Mouse (Mus musculus) liver, embryonic 14.5 days (tissue): ENCODE results near the gene Kmt2b. TPM values are rescaled to one million over a fixed set of nuclear protein-coding genes. Genes with fewer than 3 reads are reported as not detected.

Experiments
- ATAC-seq: fragments of 200-750 bp; cut with Nextera tagmentation; 2 replicates; pipeline ENCODE4 v1.8.0; 2017; ENCODE audit warnings: moderate number of reproducible peaks, mild to moderate bottlenecking, moderate library complexity; ENCODE audit not compliant: insufficient read depth
- DNase-seq, 3 experiments: peaks; one replicate each; pipeline ENCODE4 v3.0.0-alpha.2; 2012 to 2013; ENCODE audit warnings: low read depth in 3 of 3, low spot score in 3 of 3
- H3K27ac ChIP-seq: fragments of 300-500 bp; sonication (generic); 2 replicates; pipeline ENCODE4 v1.5.1; 2014; ENCODE audit warnings: moderate library complexity, mild to moderate bottlenecking, control low read depth, inconsistent platforms
- H3K27me3 ChIP-seq: fragments of 300-500 bp; sonication (generic); 2 replicates; pipeline ENCODE4 v1.6.1; 2014; ENCODE audit warnings: mild to moderate bottlenecking, low read length, moderate library complexity; ENCODE audit not compliant: control insufficient read depth, insufficient read depth
- H3K36me3 ChIP-seq: fragments of 300-500 bp; sonication (generic); replicated peaks from 2 replicates; pipeline ENCODE4 v1.6.1; 2014; ENCODE audit warnings: low read depth; ENCODE audit not compliant: control insufficient read depth, insufficient read depth
- H3K4me1 ChIP-seq, 2 experiments: fragments of 200-500 bp in 1 of 2; fragments of 300-500 bp in 1 of 2; sonication (generic) in 1 of 2; replicated peaks; 2 replicates each; pipeline ENCODE4 v1.6.1; 2012 to 2014; ENCODE audit warnings: antibody characterized with exemption in 1 of 2, inconsistent platforms in 1 of 2, low read length in 1 of 2; ENCODE audit not compliant: control insufficient read depth in 2 of 2, insufficient read depth in 2 of 2
- H3K4me2 ChIP-seq: fragments of 300-500 bp; sonication (generic); 2 replicates; pipeline ENCODE4 v1.6.1; 2014; ENCODE audit warnings: low read depth, mild to moderate bottlenecking, control low read depth, moderate library complexity
- H3K4me3 ChIP-seq, 2 experiments: fragments of 200-500 bp in 1 of 2; fragments of 300-500 bp in 1 of 2; sonication (generic) in 1 of 2; 2 replicates each; pipeline ENCODE4 v1.5.1; 2012 to 2014; ENCODE audit warnings: low read depth in 2 of 2, low read length in 2 of 2, mild to moderate bottlenecking in 2 of 2, control low read depth in 1 of 2, inconsistent platforms in 1 of 2, moderate library complexity in 1 of 2; ENCODE audit not compliant: insufficient read depth in 1 of 2
- H3K9ac ChIP-seq: fragments of 300-500 bp; sonication (generic); replicated peaks from 2 replicates; pipeline ENCODE4 v1.6.1; 2014; ENCODE audit warnings: mild to moderate bottlenecking, control low read depth, moderate library complexity
- H3K9me3 ChIP-seq: fragments of 300-500 bp; sonication (generic); 2 replicates; pipeline ENCODE4 v1.6.1; 2016; ENCODE audit warnings: low read length, mixed read lengths; ENCODE audit not compliant: control insufficient read depth
- CTCF ChIP-seq: IDR thresholded peaks from 2 replicates; pipeline ENCODE4 v1.5.1; 2016; ENCODE audit warnings: antibody characterized with exemption, low read depth, control low read depth
- EP300 ChIP-seq: IDR thresholded peaks from 2 replicates; pipeline ENCODE4 v1.6.1; 2016; ENCODE audit warnings: antibody characterized with exemption, low read depth
- WGBS: fragments of 180-500 bp; shearing (Covaris S2); extraction: QIAGEN DNeasy Blood & Tissue Kit; methylation state at CpG from one replicate; pipeline ENCODE4 v1.1.7; 2014; ENCODE audit not compliant: insufficient replicate concordance; 5-methylcytosine and 5-hydroxymethylcytosine counted together
- microRNA-seq: library from miRNA; unstranded; fragments of <30 nt; microRNA quantifications from one replicate; pipeline ENCODE4, GENCODE M21; 2016
- polyA plus RNA-seq, 2 experiments: library from polyadenylated mRNA; depleted of rRNA in 1 of 2; stranded (reverse) in 1 of 2; unstranded in 1 of 2; fragments of >200 nt; fragmentation: Nextera tagmentation in 1 of 2; extraction: Ambion mirVana in 1 of 2; gene quantifications; 2 replicates each; pipeline versions ENCODE4 v1.2.1 to v1.2.3; 2012 to 2014

The Kmt2b gene
- polyA plus RNA-seq, 2 experiments, result 3.4 to 10.4 TPM

- no peak overlapping the region for H3K4me2 ChIP-seq
- no peak overlapping the region for H3K27ac ChIP-seq
- ATAC-seq (no peak), DNase-seq (no peak)
- WGBS, result 78% methylated on average over 10 of the region's 10 CpGs
- H3K27me3 ChIP-seq, result no peaks in the 10 kb centered on the region
- no peaks in the 10 kb centered on the region for H3K36me3 ChIP-seq
- TF ChIP-seq CTCF (no peak), EP300 (no peak)
- no peak overlapping the region for H3K9ac ChIP-seq
- H3K4me1 ChIP-seq, result no peaks in the 10 kb centered on the region
- no peaks in the 10 kb centered on the region for H3K9me3 ChIP-seq
- no peak overlapping the region for H3K4me3 ChIP-seq
Observed at GRCm38 (mm10) chr7:30522871-30523270, 65.7 kb downstream of the Kmt2b start.

GRCm38 (mm10) chr7:30520856-30521255 lies 67.7 kb downstream of the Kmt2b start:
- no peak for DNase-seq
- WGBS, result 64% methylated on average over 5 of the region's 5 CpGs
- Histone ChIP-seq H3K36me3 (no peaks in the 10 kb centered on the region), H3K4me2 (no peak overlapping the region), H3K27ac (no peak overlapping the region), H3K4me3 (no peak overlapping the region), H3K9ac (no peak overlapping the region), H3K27me3 (no peaks in the 10 kb centered on the region), H3K9me3 (no peaks in the 10 kb centered on the region), H3K4me1 (no peaks in the 10 kb centered on the region)
- no peak for ATAC-seq
- TF ChIP-seq CTCF (no peak), EP300 (no peak)

- Histone ChIP-seq H3K4me2 (no peak overlapping the region), H3K4me3 (no peak overlapping the region), H3K27me3 (no peaks in the 10 kb centered on the region), H3K4me1 (no peaks in the 10 kb centered on the region), H3K9ac (no peak overlapping the region), H3K9me3 (no peaks in the 10 kb centered on the region), H3K27ac (no peak overlapping the region), H3K36me3 (no peaks in the 10 kb centered on the region)
- ATAC-seq (no peak), DNase-seq (no peak)
- TF ChIP-seq CTCF (no peak), EP300 (no peak)
- 61% methylated on average over 4 of the region's 4 CpGs for WGBS
Observed at GRCm38 (mm10) chr7:30520396-30520795, 68.1 kb downstream of the Kmt2b start.

Small RNA genes within 50 kb of the gene (microRNA-seq; reads per million reads assigned to microRNA genes)
- 3.8 reads per million for gene Gm38670
- gene Mir3569, result 1.7 reads per million

Other genes with a start within 250 kb of the Kmt2b start
Only the 30 nearest of the 31 such genes appear.
- 1.4 and 1.7 TPM in 2 replicates for gene Lrfn3, start 226.0 kb downstream of the Kmt2b start, polyA plus RNA-seq (2012; rRNA removed)
- gene Lrfn3, start 226.0 kb downstream of the Kmt2b start, polyA plus RNA-seq (2014; fragmentation: Nextera tagmentation; extraction: Ambion mirVana), result 0.79 and 1.2 TPM in 2 replicates
- gene Tyrobp, start 175.0 kb downstream of the Kmt2b start, polyA plus RNA-seq (2012; rRNA removed), result 78.3 and 95.0 TPM in 2 replicates
- 105 and 113 TPM in 2 replicates for gene Tyrobp, start 175.0 kb downstream of the Kmt2b start, polyA plus RNA-seq (2014; fragmentation: Nextera tagmentation; extraction: Ambion mirVana)
- gene Hcst, start 168.9 kb downstream of the Kmt2b start, polyA plus RNA-seq (2012; rRNA removed), result 3.3 and 4.7 TPM in 2 replicates
- 4.5 and 4.9 TPM in 2 replicates for gene Hcst, start 168.9 kb downstream of the Kmt2b start, polyA plus RNA-seq (2014; fragmentation: Nextera tagmentation; extraction: Ambion mirVana)
- 0.92 and 1.2 TPM in 2 replicates for gene Nfkbid, start 167.0 kb downstream of the Kmt2b start, polyA plus RNA-seq (2012; rRNA removed)
- 0.69 and 1.1 TPM in 2 replicates for gene Nfkbid, start 167.0 kb downstream of the Kmt2b start, polyA plus RNA-seq (2014; fragmentation: Nextera tagmentation; extraction: Ambion mirVana)
- 2.9 and 4.0 TPM in 2 replicates for gene Aplp1, start 143.2 kb downstream of the Kmt2b start, polyA plus RNA-seq (2012; rRNA removed)
- gene Aplp1, start 143.2 kb downstream of the Kmt2b start, polyA plus RNA-seq (2014; fragmentation: Nextera tagmentation; extraction: Ambion mirVana), result 3.5 and 4.5 TPM in 2 replicates
- gene Kirrel2, start 131.0 kb downstream of the Kmt2b start, polyA plus RNA-seq (2012; rRNA removed), result 0.10 and 0.30 TPM in 2 replicates
- 0.18 TPM in 1 of 2 replicates, not detected in the other for gene Kirrel2, start 131.0 kb downstream of the Kmt2b start, polyA plus RNA-seq (2014; fragmentation: Nextera tagmentation; extraction: Ambion mirVana)
- gene Nphs1, start 130.4 kb downstream of the Kmt2b start, polyA plus RNA-seq (2012; rRNA removed), result 0.03 TPM in 2 replicates
- gene Nphs1, start 130.4 kb downstream of the Kmt2b start, polyA plus RNA-seq (2014; fragmentation: Nextera tagmentation; extraction: Ambion mirVana), result 0.08 and 0.19 TPM in 2 replicates
- 47.9 and 52.1 TPM in 2 replicates for gene Prodh2, start 95.1 kb downstream of the Kmt2b start, polyA plus RNA-seq (2012; rRNA removed)
- 33.8 and 41.4 TPM in 2 replicates for gene Prodh2, start 95.1 kb downstream of the Kmt2b start, polyA plus RNA-seq (2014; fragmentation: Nextera tagmentation; extraction: Ambion mirVana)
- 7.1 and 7.9 TPM in 2 replicates for gene Arhgap33, start 53.7 kb downstream of the Kmt2b start, polyA plus RNA-seq (2012; rRNA removed)
- gene Arhgap33, start 53.7 kb downstream of the Kmt2b start, polyA plus RNA-seq (2014; fragmentation: Nextera tagmentation; extraction: Ambion mirVana), result 1.3 and 2.0 TPM in 2 replicates
- 4.2 and 5.5 TPM in 2 replicates for gene Hspb6, start 36.5 kb downstream of the Kmt2b start, polyA plus RNA-seq (2012; rRNA removed)
- 3.0 and 3.6 TPM in 2 replicates for gene Hspb6, start 36.5 kb downstream of the Kmt2b start, polyA plus RNA-seq (2014; fragmentation: Nextera tagmentation; extraction: Ambion mirVana)
- gene Proser3, start 36.4 kb downstream of the Kmt2b start, polyA plus RNA-seq (2012; rRNA removed), result 6.5 and 6.8 TPM in 2 replicates
- 1.3 and 2.8 TPM in 2 replicates for gene Proser3, start 36.4 kb downstream of the Kmt2b start, polyA plus RNA-seq (2014; fragmentation: Nextera tagmentation; extraction: Ambion mirVana)
- 15.3 and 17.6 TPM in 2 replicates for gene Lin37, start 28.9 kb downstream of the Kmt2b start, polyA plus RNA-seq (2012; rRNA removed)
- gene Lin37, start 28.9 kb downstream of the Kmt2b start, polyA plus RNA-seq (2014; fragmentation: Nextera tagmentation; extraction: Ambion mirVana), result 21.2 and 22.0 TPM in 2 replicates
- 19.5 and 28.1 TPM in 2 replicates for gene U2af1l4, start 25.4 kb downstream of the Kmt2b start, polyA plus RNA-seq (2012; rRNA removed)
- gene U2af1l4, start 25.4 kb downstream of the Kmt2b start, polyA plus RNA-seq (2014; fragmentation: Nextera tagmentation; extraction: Ambion mirVana), result 40.7 and 44.0 TPM in 2 replicates
- 1.2 and 1.4 TPM in 2 replicates for gene Gm49396, start 25.4 kb downstream of the Kmt2b start, polyA plus RNA-seq (2012; rRNA removed)
- 0.71 and 0.99 TPM in 2 replicates for gene Gm49396, start 25.4 kb downstream of the Kmt2b start, polyA plus RNA-seq (2014; fragmentation: Nextera tagmentation; extraction: Ambion mirVana)
- gene Psenen, start 25.1 kb downstream of the Kmt2b start, polyA plus RNA-seq (2012; rRNA removed), result 55.8 and 63.5 TPM in 2 replicates
- 59.1 and 64.6 TPM in 2 replicates for gene Psenen, start 25.1 kb downstream of the Kmt2b start, polyA plus RNA-seq (2014; fragmentation: Nextera tagmentation; extraction: Ambion mirVana)
- 1.5 and 1.8 TPM in 2 replicates for gene Igflr1, start 23.3 kb downstream of the Kmt2b start, polyA plus RNA-seq (2012; rRNA removed)
- 0.53 and 1.2 TPM in 2 replicates for gene Igflr1, start 23.3 kb downstream of the Kmt2b start, polyA plus RNA-seq (2014; fragmentation: Nextera tagmentation; extraction: Ambion mirVana)
- gene Zbtb32, start 10.2 kb upstream of the Kmt2b start, polyA plus RNA-seq (2012; rRNA removed), result 0.04 and 0.06 TPM in 2 replicates
- 0.20 TPM in 1 of 2 replicates, not detected in the other for gene Zbtb32, start 10.2 kb upstream of the Kmt2b start, polyA plus RNA-seq (2014; fragmentation: Nextera tagmentation; extraction: Ambion mirVana)
- 0.29 and 0.67 TPM in 2 replicates for gene Upk1a, start 24.1 kb upstream of the Kmt2b start, polyA plus RNA-seq (2012; rRNA removed)
- not detected in 2 replicates for gene Upk1a, start 24.1 kb upstream of the Kmt2b start, polyA plus RNA-seq (2014; fragmentation: Nextera tagmentation; extraction: Ambion mirVana)
- gene Cox6b1, start 37.4 kb upstream of the Kmt2b start, polyA plus RNA-seq (2012; rRNA removed), result 300 and 459 TPM in 2 replicates
- gene Cox6b1, start 37.4 kb upstream of the Kmt2b start, polyA plus RNA-seq (2014; fragmentation: Nextera tagmentation; extraction: Ambion mirVana), result 647 and 655 TPM in 2 replicates
- not detected in 2 replicates for gene Etv2, start 47.1 kb upstream of the Kmt2b start, polyA plus RNA-seq (2012; rRNA removed)
- gene Etv2, start 47.1 kb upstream of the Kmt2b start, polyA plus RNA-seq (2014; fragmentation: Nextera tagmentation; extraction: Ambion mirVana), result not detected in 2 replicates
- gene Rbm42, start 61.6 kb upstream of the Kmt2b start, polyA plus RNA-seq (2012; rRNA removed), result 22.9 and 25.2 TPM in 2 replicates
- 34.5 and 40.4 TPM in 2 replicates for gene Rbm42, start 61.6 kb upstream of the Kmt2b start, polyA plus RNA-seq (2014; fragmentation: Nextera tagmentation; extraction: Ambion mirVana)
- gene Haus5, start 76.3 kb upstream of the Kmt2b start, polyA plus RNA-seq (2012; rRNA removed), result 23.8 and 28.5 TPM in 2 replicates
- gene Haus5, start 76.3 kb upstream of the Kmt2b start, polyA plus RNA-seq (2014; fragmentation: Nextera tagmentation; extraction: Ambion mirVana), result 28.7 and 29.1 TPM in 2 replicates
- not detected in 2 replicates for gene Pmis2, start 82.9 kb upstream of the Kmt2b start, polyA plus RNA-seq (2012; rRNA removed)
- gene Pmis2, start 82.9 kb upstream of the Kmt2b start, polyA plus RNA-seq (2014; fragmentation: Nextera tagmentation; extraction: Ambion mirVana), result not detected in 2 replicates
- 0.13 and 0.32 TPM in 2 replicates for gene 2200002J24Rik, start 110.2 kb upstream of the Kmt2b start, polyA plus RNA-seq (2012; rRNA removed)
- gene 2200002J24Rik, start 110.2 kb upstream of the Kmt2b start, polyA plus RNA-seq (2014; fragmentation: Nextera tagmentation; extraction: Ambion mirVana), result 1.2 and 2.0 TPM in 2 replicates
- 0.97 and 1.6 TPM in 2 replicates for gene Atp4a, start 123.5 kb upstream of the Kmt2b start, polyA plus RNA-seq (2012; rRNA removed)
- 0.43 and 2.1 TPM in 2 replicates for gene Atp4a, start 123.5 kb upstream of the Kmt2b start, polyA plus RNA-seq (2014; fragmentation: Nextera tagmentation; extraction: Ambion mirVana)
- gene Tmem147, start 140.8 kb upstream of the Kmt2b start, polyA plus RNA-seq (2012; rRNA removed), result 63.3 and 64.4 TPM in 2 replicates
- gene Tmem147, start 140.8 kb upstream of the Kmt2b start, polyA plus RNA-seq (2014; fragmentation: Nextera tagmentation; extraction: Ambion mirVana), result 110 and 117 TPM in 2 replicates
- gene Gapdhs, start 155.0 kb upstream of the Kmt2b start, polyA plus RNA-seq (2012; rRNA removed), result not detected in 2 replicates
- gene Gapdhs, start 155.0 kb upstream of the Kmt2b start, polyA plus RNA-seq (2014; fragmentation: Nextera tagmentation; extraction: Ambion mirVana), result not detected in 2 replicates
- 0.12 and 0.37 TPM in 2 replicates for gene Sbsn, start 162.7 kb upstream of the Kmt2b start, polyA plus RNA-seq (2012; rRNA removed)
- gene Sbsn, start 162.7 kb upstream of the Kmt2b start, polyA plus RNA-seq (2014; fragmentation: Nextera tagmentation; extraction: Ambion mirVana), result not detected in 2 replicates
- 0.23 and 0.26 TPM in 2 replicates for gene Dmkn, start 175.0 kb upstream of the Kmt2b start, polyA plus RNA-seq (2012; rRNA removed)
- 0.20 TPM in 1 of 2 replicates, not detected in the other for gene Dmkn, start 175.0 kb upstream of the Kmt2b start, polyA plus RNA-seq (2014; fragmentation: Nextera tagmentation; extraction: Ambion mirVana)
- gene Krtdap, start 199.2 kb upstream of the Kmt2b start, polyA plus RNA-seq (2012; rRNA removed), result not detected in 2 replicates
- not detected in 2 replicates for gene Krtdap, start 199.2 kb upstream of the Kmt2b start, polyA plus RNA-seq (2014; fragmentation: Nextera tagmentation; extraction: Ambion mirVana)